Mouse (Mus musculus) liver, adult (tissue): ENCODE results near the gene BC004004.

Experiments
- GATA4 ChIP-seq: IDR thresholded peaks from 2 replicates; pipeline ENCODE4 v1.6.1; 2014; ENCODE audit warnings: mild to moderate bottlenecking, low read length; ENCODE audit not compliant: insufficient replicate concordance

Gene BC004004

GRCm38 (mm10) chr17:29363109-29363508 is 94.5 kb downstream of the BC004004 start:
- no peak for TF ChIP-seq GATA4
